Mouse (Mus musculus) spleen, adult 2 months (tissue): ENCODE measurements around the gene A930009A15Rik.

Experiments
- CTCF ChIP-seq: fragments of 200-500 bp; IDR thresholded peaks from 2 replicates; pipeline ENCODE4 v1.5.1; 2011; ENCODE audit warnings: mild to moderate bottlenecking, inconsistent platforms; ENCODE audit not compliant: insufficient read depth, insufficient read length, insufficient replicate concordance; ENCODE audit errors: extremely low read depth
- POLR2A ChIP-seq: fragments of 200-500 bp; IDR thresholded peaks from 2 replicates; pipeline ENCODE4 v1.6.1; 2011; ENCODE audit warnings: low read depth, low read length, inconsistent platforms

DNA sequence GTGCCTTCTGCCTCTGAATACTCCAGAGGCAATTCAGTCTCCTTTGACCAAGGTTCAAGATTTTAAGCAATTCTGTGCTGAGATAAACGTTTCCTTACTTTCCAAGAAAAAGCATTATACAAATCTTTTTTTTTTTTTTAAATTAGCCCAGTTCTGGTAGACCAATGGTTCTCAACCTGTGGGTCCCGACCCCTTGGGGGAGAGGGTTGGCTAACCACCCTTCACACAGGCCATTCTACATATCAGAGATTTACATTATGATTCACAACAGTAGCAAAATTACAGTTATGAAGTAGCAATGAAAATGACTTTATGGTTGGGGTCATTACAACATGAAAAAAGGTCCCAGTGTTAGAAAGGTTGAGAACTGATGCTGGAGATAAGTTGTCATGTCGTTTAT is 18.7 kb upstream of the A930009A15Rik start:
- TF ChIP-seq CTCF: no peak
- TF ChIP-seq POLR2A: no peak
